Mouse (Mus musculus) ES-Bruce4 (cell line): ENCODE data around the gene Bag5.

ENCODE experiments used
- CTCF ChIP-seq: IDR thresholded peaks from one replicate; pipeline ENCODE4 v1.8.1; 2011; ENCODE audit warnings: low read depth, low read length
- EP300 ChIP-seq: IDR thresholded peaks from 2 replicates; pipeline ENCODE4 v1.6.1; 2011; ENCODE audit warnings: low read depth, low read length; ENCODE audit not compliant: insufficient read depth
- POLR2A ChIP-seq: IDR thresholded peaks from one replicate; pipeline ENCODE4 v1.8.1; 2011; ENCODE audit warnings: low read length; ENCODE audit not compliant: insufficient read depth

DNA sequence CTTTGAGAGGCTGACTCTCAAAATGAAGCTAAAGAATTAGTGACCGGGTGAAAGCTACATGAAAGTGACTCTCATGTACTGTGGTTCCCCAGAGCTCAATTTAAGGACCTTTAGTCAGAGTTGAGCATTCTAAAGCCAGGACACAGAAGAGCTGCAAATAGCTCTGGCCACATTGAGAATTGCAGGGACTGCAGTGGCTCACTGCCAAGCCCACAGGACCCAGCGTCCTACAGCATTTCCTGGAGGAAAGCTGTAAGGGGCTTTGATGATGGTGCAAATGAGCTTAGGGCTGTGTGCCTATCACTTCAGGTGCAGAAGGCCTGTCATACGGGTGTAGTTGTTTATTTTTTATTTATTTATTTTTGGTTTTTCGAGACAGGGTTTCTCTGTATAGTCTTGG lies 4.9 kb downstream of the Bag5 start:
- no peak for TF ChIP-seq CTCF
- TF ChIP-seq EP300, result no peak
- no peak for TF ChIP-seq POLR2A
